Mouse (Mus musculus): ENCODE results near the gene Nkain1. TPM values are rescaled to one million over a fixed set of nuclear protein-coding genes. Genes with fewer than 3 reads are reported as not detected.

The Nkain1 gene
- total and polyA plus RNA-seq, 3 experiments, result not detected

GRCm38 (mm10) chr4:130535789-130536188 lies 38.2 kb downstream of the Nkain1 start:
- Histone ChIP-seq H3K4me1 (ENCODE audit: insufficient read depth, low read depth, low read length) (peaks cover 4% of the 10 kb centered on the region; the same call in 1 of the 2 replicates), H3K4me3 (ENCODE audit: low read depth, low read length) (no peak overlapping the region), H3K27me3 (ENCODE audit: insufficient read depth, low read length) (peaks cover 8% of the 10 kb centered on the region; the same call in 1 of the 2 replicates), H3K36me3 (replicated peaks) (no peaks in the 10 kb centered on the region), H3K9me3 (replicated peaks) (peaks cover 6% of the 10 kb centered on the region)
- TF ChIP-seq GATA2 (IDR thresholded peaks at IDR 0.05; ENCODE audit: borderline replicate concordance, low read depth, low read length) (no peak), TAL1 (conservative IDR thresholded peaks at IDR 0.05; ENCODE audit: low read depth, low read length) (no peak), POLR2AphosphoS5 (IDR thresholded peaks at IDR 0.05; ENCODE audit: insufficient replicate concordance, low read depth, low read length) (no peak), GATA1 (IDR thresholded peaks at IDR 0.05; ENCODE audit: borderline replicate concordance, low read length) (no peak), CTCF (IDR thresholded peaks at IDR 0.05; ENCODE audit: low read depth, low read length) (no peak)
- DNase-seq (ENCODE audit: low spot score) (no peak), ATAC-seq (ENCODE audit: extremely low read depth, insufficient number of reproducible peaks, low FRiP score, poor library complexity, severe bottlenecking) (no peak)

GRCm38 (mm10) chr4:130533975-130534374 lies 40.0 kb downstream of the Nkain1 start:
- Histone ChIP-seq H3K4me1 (ENCODE audit: insufficient read depth, low read depth, low read length) (peaks cover 4% of the 10 kb centered on the region; the same call in 1 of the 2 replicates), H3K4me3 (ENCODE audit: low read depth, low read length) (no peak overlapping the region), H3K27me3 (ENCODE audit: insufficient read depth, low read length) (peaks cover 11% of the 10 kb centered on the region), H3K9me3 (replicated peaks) (peaks cover 6% of the 10 kb centered on the region), H3K36me3 (replicated peaks) (no peaks in the 10 kb centered on the region)
- TF ChIP-seq POLR2AphosphoS5 (IDR thresholded peaks at IDR 0.05; ENCODE audit: insufficient replicate concordance, low read depth, low read length) (no peak), TAL1 (conservative IDR thresholded peaks at IDR 0.05; ENCODE audit: low read depth, low read length) (no peak), CTCF (IDR thresholded peaks at IDR 0.05; ENCODE audit: low read depth, low read length) (peak; percentile 96), GATA1 (IDR thresholded peaks at IDR 0.05; ENCODE audit: borderline replicate concordance, low read length) (no peak), GATA2 (IDR thresholded peaks at IDR 0.05; ENCODE audit: borderline replicate concordance, low read depth, low read length) (no peak)
- DNase-seq (ENCODE audit: low spot score) (peak; percentile 27), ATAC-seq (ENCODE audit: extremely low read depth, insufficient number of reproducible peaks, low FRiP score, poor library complexity, severe bottlenecking) (no peak)

- H3K36me3 ChIP-seq (replicated peaks), result no peaks in the 10 kb centered on the region
- TF ChIP-seq GATA1 (IDR thresholded peaks at IDR 0.05; ENCODE audit: borderline replicate concordance, low read length) (no peak), TAL1 (conservative IDR thresholded peaks at IDR 0.05; ENCODE audit: low read depth, low read length) (no peak), POLR2AphosphoS5 (IDR thresholded peaks at IDR 0.05; ENCODE audit: insufficient replicate concordance, low read depth, low read length) (no peak), GATA2 (IDR thresholded peaks at IDR 0.05; ENCODE audit: borderline replicate concordance, low read depth, low read length) (no peak), CTCF (IDR thresholded peaks at IDR 0.05; ENCODE audit: low read depth, low read length) (no peak)
- DNase-seq (ENCODE audit: low spot score) (no peak), ATAC-seq (ENCODE audit: extremely low read depth, insufficient number of reproducible peaks, low FRiP score, poor library complexity, severe bottlenecking) (no peak)
- peaks cover 11% of the 10 kb centered on the region for H3K27me3 ChIP-seq (ENCODE audit: insufficient read depth, low read length)
- peaks cover 4% of the 10 kb centered on the region; the same call in 1 of the 2 replicates for H3K4me1 ChIP-seq (ENCODE audit: insufficient read depth, low read depth, low read length)
- H3K4me3 ChIP-seq (ENCODE audit: low read depth, low read length), result no peak overlapping the region
- peaks cover 6% of the 10 kb centered on the region for H3K9me3 ChIP-seq (replicated peaks)
Measured at GRCm38 (mm10) chr4:130532347-130532746, 41.6 kb downstream of the Nkain1 start.

- DNase-seq (ENCODE audit: low spot score) (no peak), ATAC-seq (ENCODE audit: extremely low read depth, insufficient number of reproducible peaks, low FRiP score, poor library complexity, severe bottlenecking) (no peak)
- TF ChIP-seq POLR2AphosphoS5 (IDR thresholded peaks at IDR 0.05; ENCODE audit: insufficient replicate concordance, low read depth, low read length) (no peak), CTCF (IDR thresholded peaks at IDR 0.05; ENCODE audit: low read depth, low read length) (peak; percentile 20; the same call in 1 of the 2 replicates)
- H3K4me1 ChIP-seq (ENCODE audit: insufficient read depth, low read depth, low read length), result peaks cover 4% of the 10 kb centered on the region; the same call in 1 of the 2 replicates
- no peak overlapping the region for H3K4me3 ChIP-seq (ENCODE audit: low read depth, low read length)
- H3K27me3 ChIP-seq (ENCODE audit: insufficient read depth, low read length), result peaks cover 11% of the 10 kb centered on the region
- H3K9me3 ChIP-seq (replicated peaks), result peaks cover 6% of the 10 kb centered on the region
- no peaks in the 10 kb centered on the region for H3K36me3 ChIP-seq (replicated peaks)
Measured at GRCm38 (mm10) chr4:130531645-130532280, 42.2 kb downstream of the Nkain1 start.

- Histone ChIP-seq H3K4me3 (ENCODE audit: low read depth, low read length) (no peak overlapping the region), H3K4me1 (ENCODE audit: insufficient read depth, low read depth, low read length) (peaks cover 4% of the 10 kb centered on the region; the same call in 1 of the 2 replicates), H3K9me3 (replicated peaks) (no peaks in the 10 kb centered on the region), H3K36me3 (replicated peaks) (no peaks in the 10 kb centered on the region), H3K27me3 (ENCODE audit: insufficient read depth, low read length) (peaks cover 14% of the 10 kb centered on the region)
- ATAC-seq (ENCODE audit: extremely low read depth, insufficient number of reproducible peaks, low FRiP score, poor library complexity, severe bottlenecking) (no peak), DNase-seq (ENCODE audit: low spot score) (no peak)
- TF ChIP-seq CTCF (IDR thresholded peaks at IDR 0.05; ENCODE audit: low read depth, low read length), result no peak
- TF ChIP-seq TAL1 (conservative IDR thresholded peaks at IDR 0.05; ENCODE audit: low read depth, low read length), result no peak
- no peak for TF ChIP-seq POLR2AphosphoS5 (IDR thresholded peaks at IDR 0.05; ENCODE audit: insufficient replicate concordance, low read depth, low read length)
- no peak for TF ChIP-seq GATA1 (IDR thresholded peaks at IDR 0.05; ENCODE audit: borderline replicate concordance, low read length)
- TF ChIP-seq GATA2 (IDR thresholded peaks at IDR 0.05; ENCODE audit: borderline replicate concordance, low read depth, low read length), result no peak
Measured at GRCm38 (mm10) chr4:130527804-130528203, 46.2 kb downstream of the Nkain1 start.

GRCm38 (mm10) chr4:130525041-130525440 lies 48.9 kb downstream of the Nkain1 start:
- no peak for DNase-seq (ENCODE audit: low spot score)
- TF ChIP-seq GATA2 (IDR thresholded peaks at IDR 0.05; ENCODE audit: borderline replicate concordance, low read depth, low read length), result no peak
- TF ChIP-seq TAL1 (conservative IDR thresholded peaks at IDR 0.05; ENCODE audit: low read depth, low read length), result no peak
- no peak for TF ChIP-seq CTCF (IDR thresholded peaks at IDR 0.05; ENCODE audit: low read depth, low read length)
- TF ChIP-seq POLR2AphosphoS5 (IDR thresholded peaks at IDR 0.05; ENCODE audit: insufficient replicate concordance, low read depth, low read length), result no peak
- no peaks in the 10 kb centered on the region for H3K9me3 ChIP-seq (replicated peaks)
- no peaks in the 10 kb centered on the region for H3K36me3 ChIP-seq (replicated peaks)
- peaks cover 11% of the 10 kb centered on the region for H3K27me3 ChIP-seq (ENCODE audit: insufficient read depth, low read length)
- H3K4me3 ChIP-seq (ENCODE audit: low read depth, low read length), result no peak overlapping the region
- ATAC-seq (ENCODE audit: extremely low read depth, insufficient number of reproducible peaks, low FRiP score, poor library complexity, severe bottlenecking), result no peak
- peaks cover 6% of the 10 kb centered on the region for H3K4me1 ChIP-seq (ENCODE audit: insufficient read depth, low read depth, low read length)

Measured in G1E (cell line).